Mouse (Mus musculus) adrenal gland, adult 2 months (tissue): ENCODE data around the gene Pank4. TPM values are rescaled to one million over a fixed set of nuclear protein-coding genes. Genes with fewer than 3 reads are reported as not detected.
A peak's percentile ranks its signal among the peaks of the same experiment; 100 is the strongest.

Source experiments
- DNase-seq: peaks from one replicate; pipeline ENCODE4 v3.0.0; 2021
- polyA plus RNA-seq: library from polyadenylated mRNA; depleted of rRNA; stranded (reverse); fragments of >200 nt; gene quantifications from 2 replicates; pipeline ENCODE4 v1.2.3, GENCODE M21; 2012
- total RNA-seq, 2 experiments: library from RNA; stranded (reverse); gene quantifications; 2 replicates each; pipeline ENCODE4 v1.2.3; 2021

Pank4 gene
- total and polyA plus RNA-seq, 3 experiments, result 24.5 to 35.3 (median 28.0) TPM

GRCm38 (mm10) chr4:154943323-154944039 is 20.4 kb upstream of the Pank4 start:
- no peak for DNase-seq

GRCm38 (mm10) chr4:154944121-154944590 is 19.8 kb upstream of the Pank4 start:
- DNase-seq, result peak; percentile 84

GRCm38 (mm10) chr4:154946319-154946718 is 17.6 kb upstream of the Pank4 start:
- DNase-seq, result peak; percentile 85

GRCm38 (mm10) chr4:154948066-154948939 is 15.6 kb upstream of the Pank4 start:
- no peak for DNase-seq

- DNase-seq, result no peak
Observed at GRCm38 (mm10) chr4:154948940-154949588, 14.9 kb upstream of the Pank4 start.

- DNase-seq, result no peak
Observed at GRCm38 (mm10) chr4:154949589-154949982, 14.3 kb upstream of the Pank4 start.

- DNase-seq, result no peak
Observed at GRCm38 (mm10) chr4:154952461-154953241, 11.3 kb upstream of the Pank4 start.

- no peak for DNase-seq
Observed at GRCm38 (mm10) chr4:154956604-154957003, 7.3 kb upstream of the Pank4 start.

- no peak for DNase-seq
Observed at GRCm38 (mm10) chr4:154957289-154957993, 6.5 kb upstream of the Pank4 start.

- DNase-seq, result no peak
Observed at GRCm38 (mm10) chr4:154958171-154958570, 5.8 kb upstream of the Pank4 start.

GRCm38 (mm10) chr4:154958621-154959020 is 5.3 kb upstream of the Pank4 start:
- DNase-seq, result no peak

GRCm38 (mm10) chr4:154960021-154960689 is 3.8 kb upstream of the Pank4 start:
- no peak for DNase-seq

- no peak for DNase-seq
Observed at GRCm38 (mm10) chr4:154960690-154961225, 3.2 kb upstream of the Pank4 start, which contains the start of gene Hes5. Gene Hes5, plus strand, starts transcription at chr4:154960923.

- peak; percentile 61 for DNase-seq
Observed at GRCm38 (mm10) chr4:154961226-154961738, 2.6 kb upstream of the Pank4 start.

- DNase-seq, result no peak
Observed at GRCm38 (mm10) chr4:154961911-154962310, 2.0 kb upstream of the Pank4 start.

GRCm38 (mm10) chr4:154962683-154963082 is 1.2 kb upstream of the Pank4 start:
- no peak for DNase-seq

GRCm38 (mm10) chr4:154963190-154963836 is 610 bp upstream of the Pank4 start:
- no peak for DNase-seq

GRCm38 (mm10) chr4:154964581-154965235 is 785 bp downstream of the Pank4 start:
- no peak for DNase-seq

GRCm38 (mm10) chr4:154965856-154966255 is 1.9 kb downstream of the Pank4 start:
- DNase-seq, result no peak
